In genomic region chr6:72758239-72759017, GRCm38 (mm10) we compare ENCODE assay signal across 19 mouse cellular contexts. TPM values are rescaled to one million over a fixed set of nuclear protein-coding genes. Genes with fewer than 3 reads are reported as not detected.
DNase-seq lines count a peak whose midpoint lies in the region; ATAC-seq and TF ChIP-seq lines count a peak whose summit lies in the region.
"Had no signal": no experiment of that assay in that cellular context is flagged by ENCODE, and none has a peak within 500 bp of the region (broad histone marks: within the 10 kb centered on the region; RNA-seq: fewer than 3 reads in every experiment).

No protein-coding gene starts in this region.

- no peak overlapping the region for H3K4me3 ChIP-seq in intestine, postnatal 0 days (ENCODE audit: low read depth, low read length)
- H3K4me3 ChIP-seq in intestine, embryonic 15.5 days (replicated peaks): no peak overlapping the region
- H3K4me3 ChIP-seq in midbrain, embryonic 11.5 days (ENCODE audit: low read depth, low read length): no peak overlapping the region
- no peak overlapping the region for H3K4me3 ChIP-seq in midbrain, postnatal 0 days (ENCODE audit: low read depth, low read length)
- H3K4me3 ChIP-seq: erythroblast, embryonic 14.5 days; gastrocnemius, adult 2 months; left cerebral cortex, adult 2 months; limb, embryonic 12.5 days; liver, embryonic 15.5 days; neural tube, embryonic 15.5 days; stomach, embryonic 15.5 days had no signal

- ATAC-seq in intestine, postnatal 0 days: no peak
- no peak for ATAC-seq in intestine, embryonic 15.5 days
- peak; percentile 47; the same call in 1 of the 2 replicates for ATAC-seq in midbrain, embryonic 11.5 days (ENCODE audit: low FRiP score)
- ATAC-seq in midbrain, postnatal 0 days (ENCODE audit: low FRiP score): no peak
- ATAC-seq: intestine, embryonic 16.5 days had no signal

- H3K36me3 ChIP-seq in intestine, postnatal 0 days (ENCODE audit: control insufficient read depth, insufficient read depth): no peaks in the 10 kb centered on the region
- H3K36me3 ChIP-seq in intestine, embryonic 15.5 days: no peaks in the 10 kb centered on the region
- H3K36me3 ChIP-seq in midbrain, embryonic 11.5 days (ENCODE audit: control insufficient read depth, insufficient read depth, low read length): no peaks in the 10 kb centered on the region
- no peaks in the 10 kb centered on the region for H3K36me3 ChIP-seq in midbrain, postnatal 0 days (ENCODE audit: insufficient read depth, low read length)
- H3K36me3 ChIP-seq: liver, embryonic 15.5 days; neural tube, embryonic 15.5 days; stomach, embryonic 15.5 days had no signal

- 68% methylated on average over 10 of the region's 10 CpGs for WGBS in intestine, postnatal 0 days
- 64% methylated on average over 10 of the region's 10 CpGs for WGBS in intestine, embryonic 15.5 days
- WGBS in midbrain, embryonic 11.5 days: 38% methylated on average over 10 of the region's 10 CpGs
- WGBS in midbrain, postnatal 0 days: 34% methylated on average over 10 of the region's 10 CpGs

- peak; percentile 26 for DNase-seq in adrenal gland, adult 2 months
- DNase-seq in adrenal gland, postnatal 4 days (ENCODE audit: low spot score in 2 of 2): no peak
- no peak for DNase-seq in midbrain, embryonic 11.5 days (ENCODE audit: low spot score, missing footprints)
- no peak for DNase-seq in midbrain, postnatal 0 days (ENCODE audit: low spot score)
- no peak for DNase-seq in frontal cortex, postnatal 10 days (ENCODE audit: low spot score in 2 of 2)
- DNase-seq in left cerebral cortex, adult 18-20 months (ENCODE audit: low spot score in 2 of 2): no peak
- DNase-seq: cerebellum, adult 9-10 months; gastrocnemius, adult 2 months; retina, postnatal 1 day had no signal

- H3K4me1 ChIP-seq in intestine, postnatal 0 days (replicated peaks; ENCODE audit: control insufficient read depth, insufficient read depth, low read length): no peaks in the 10 kb centered on the region
- peaks cover 24% of the 10 kb centered on the region for H3K4me1 ChIP-seq in intestine, embryonic 15.5 days (replicated peaks)
- peaks cover 19% of the 10 kb centered on the region for H3K4me1 ChIP-seq in midbrain, embryonic 11.5 days (ENCODE audit: control insufficient read depth, insufficient read depth, low read length)
- no peaks in the 10 kb centered on the region for H3K4me1 ChIP-seq in midbrain, postnatal 0 days (ENCODE audit: insufficient read depth, low read length)
- H3K4me1 ChIP-seq: liver, embryonic 15.5 days had no signal

- TF ChIP-seq CTCF in intestine, postnatal 0 days (IDR thresholded peaks at IDR 0.05; ENCODE audit: low read depth): 0 out of 2 replicates have a peak, but pooled peaks have one; percentile 10
- TF ChIP-seq CTCF in midbrain, postnatal 0 days (IDR thresholded peaks at IDR 0.05): no peak

- H3K9ac ChIP-seq in intestine, postnatal 0 days (ENCODE audit: low read depth, low read length): no peak overlapping the region
- H3K9ac ChIP-seq in intestine, embryonic 15.5 days: no peak overlapping the region
- no peak overlapping the region for H3K9ac ChIP-seq in midbrain, embryonic 11.5 days (ENCODE audit: low read length)
- no peak overlapping the region for H3K9ac ChIP-seq in midbrain, postnatal 0 days (replicated peaks; ENCODE audit: low read length, poor library complexity, severe bottlenecking)
- H3K9ac ChIP-seq: limb, embryonic 12.5 days; liver, embryonic 15.5 days; neural tube, embryonic 15.5 days; stomach, embryonic 15.5 days had no signal

- no peak overlapping the region for H3K27ac ChIP-seq in intestine, postnatal 0 days (ENCODE audit: low read depth, low read length)
- H3K27ac ChIP-seq in intestine, embryonic 15.5 days: no peak overlapping the region
- no peak overlapping the region for H3K27ac ChIP-seq in midbrain, embryonic 11.5 days (ENCODE audit: low read depth, low read length)
- no peak overlapping the region for H3K27ac ChIP-seq in midbrain, postnatal 0 days (ENCODE audit: low read depth, low read length)
- H3K27ac ChIP-seq: gastrocnemius, adult 2 months; left cerebral cortex, adult 2 months; limb, embryonic 12.5 days; liver, embryonic 15.5 days; neural tube, embryonic 15.5 days; stomach, embryonic 15.5 days had no signal

- no peaks in the 10 kb centered on the region for H3K27me3 ChIP-seq in intestine, postnatal 0 days (replicated peaks; ENCODE audit: control insufficient read depth, insufficient read depth, low read length)
- no peaks in the 10 kb centered on the region for H3K27me3 ChIP-seq in intestine, embryonic 15.5 days (replicated peaks)
- no peaks in the 10 kb centered on the region for H3K27me3 ChIP-seq in midbrain, embryonic 11.5 days (ENCODE audit: control insufficient read depth, insufficient read depth, low read length)
- no peaks in the 10 kb centered on the region for H3K27me3 ChIP-seq in midbrain, postnatal 0 days (ENCODE audit: insufficient read depth, low read length)
- H3K27me3 ChIP-seq: limb, embryonic 12.5 days; liver, embryonic 15.5 days; neural tube, embryonic 15.5 days; stomach, embryonic 15.5 days had no signal

- no peaks in the 10 kb centered on the region for H3K9me3 ChIP-seq in intestine, postnatal 0 days (ENCODE audit: control insufficient read depth)
- H3K9me3 ChIP-seq in intestine, embryonic 15.5 days: no peaks in the 10 kb centered on the region
- H3K9me3 ChIP-seq in midbrain, embryonic 11.5 days (ENCODE audit: control insufficient read depth, low read length): no peaks in the 10 kb centered on the region
- no peaks in the 10 kb centered on the region for H3K9me3 ChIP-seq in midbrain, postnatal 0 days (ENCODE audit: low read length)
- H3K9me3 ChIP-seq: limb, embryonic 12.5 days; liver, embryonic 15.5 days; neural tube, embryonic 15.5 days; stomach, embryonic 15.5 days had no signal

- H3K4me2 ChIP-seq in intestine, postnatal 0 days (replicated peaks; ENCODE audit: low read depth): no peak overlapping the region
- H3K4me2 ChIP-seq in intestine, embryonic 15.5 days (replicated peaks): no peak overlapping the region
- no peak overlapping the region for H3K4me2 ChIP-seq in midbrain, embryonic 11.5 days
- no peak overlapping the region for H3K4me2 ChIP-seq in midbrain, postnatal 0 days (ENCODE audit: low read depth, low read length, poor library complexity, severe bottlenecking)
- H3K4me2 ChIP-seq: limb, embryonic 12.5 days; liver, embryonic 15.5 days; neural tube, embryonic 15.5 days; stomach, embryonic 15.5 days had no signal

RNA-seq across cellular contexts. Expression of gene Tcf7l1, which starts 30.6 kb away (rescaled TPM):
- total RNA-seq in adrenal gland, adult 2 months (2021): 10 to 100 TPM; 11.0 to 14.7 TPM
- 23.2 and 24.4 TPM in 2 replicates for polyA plus RNA-seq in adrenal gland, adult 2 months (2012; rRNA removed)
- 10 to 100 TPM; 29.8 to 31.1 TPM for total RNA-seq in adrenal gland, postnatal 4 days (2021)
- polyA plus RNA-seq in intestine, postnatal 0 days (2015; fragmentation: Nextera tagmentation; extraction: Ambion mirVana): 6.6 and 6.8 TPM in 2 replicates
- polyA plus RNA-seq in intestine, embryonic 15.5 days (2015; fragmentation: Nextera tagmentation; extraction: Ambion mirVana): 15.0 and 16.2 TPM in 2 replicates
- polyA plus RNA-seq in midbrain, embryonic 11.5 days (2014; fragmentation: Nextera tagmentation; extraction: Ambion mirVana): 16.7 and 19.8 TPM in 2 replicates
- 0.80 and 3.1 TPM in 2 replicates for total RNA-seq in midbrain, postnatal 0 days (2014; rRNA removed)
- 5.8 and 6.0 TPM in 2 replicates for polyA plus RNA-seq in midbrain, postnatal 0 days (2015; fragmentation: Nextera tagmentation; extraction: Ambion mirVana)
- 1 to 10 TPM; 3.0 to 3.4 TPM for total RNA-seq in left cerebral cortex, adult 18-20 months (2021)
- total RNA-seq: MEL had no signal
